Mouse (Mus musculus) frontal cortex, adult 2 months (tissue): ENCODE measurements at regions not wholly inside any gene's neighbourhood (a gene's known extent, or its start where the extent isn't known, plus 50 kb on each side); places are given as distances from the start of the nearest gene placed in this dataset.

Source experiments
- DNase-seq, 2 experiments: peaks; one replicate each; pipeline ENCODE4 v3.0.0; 2022; ENCODE audit warnings: low spot score in 1 of 2; ENCODE audit errors: extremely low spot score in 1 of 2

DNA sequence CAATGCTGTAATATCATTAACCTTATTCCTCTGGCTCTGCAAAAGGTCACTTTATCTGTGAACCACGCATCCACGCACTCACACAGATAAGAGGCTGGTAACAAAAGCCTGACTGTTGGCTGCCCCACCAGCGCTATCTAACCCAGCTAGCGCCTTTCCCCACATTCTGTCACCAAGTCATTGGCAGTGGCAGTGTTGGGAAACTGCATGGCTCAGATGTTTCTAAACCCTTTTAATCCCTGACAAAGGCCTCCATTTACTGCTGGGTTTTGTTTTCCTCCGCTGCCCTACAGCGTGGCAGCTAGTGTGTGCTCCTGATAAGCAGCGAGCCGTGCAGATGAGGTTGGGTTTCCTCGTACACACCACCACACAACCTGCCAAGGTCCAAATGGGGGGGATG is 55.7 kb downstream of the Id4 start:
- DNase-seq = no peak

DNA sequence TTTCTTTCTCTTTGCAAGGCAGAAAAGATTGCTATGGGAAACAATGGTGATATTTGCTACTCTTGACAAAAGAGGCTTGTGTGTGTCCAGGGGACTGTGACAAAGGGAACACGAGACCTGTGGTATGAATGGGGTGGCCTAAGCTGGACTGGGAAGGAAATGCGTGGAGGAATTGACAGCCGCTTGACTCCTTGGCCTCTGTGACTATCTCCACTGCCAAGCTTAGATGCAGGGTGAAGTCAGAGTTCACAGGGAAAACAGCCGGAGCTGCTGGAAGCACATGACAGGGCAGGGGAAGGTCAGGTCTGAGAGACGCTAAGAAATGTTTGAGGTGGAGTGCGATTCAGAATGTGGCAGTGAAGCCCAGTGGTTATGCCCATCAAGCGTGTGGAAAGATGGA is 56.4 kb downstream of the Id4 start:
- DNase-seq = no peak

DNA sequence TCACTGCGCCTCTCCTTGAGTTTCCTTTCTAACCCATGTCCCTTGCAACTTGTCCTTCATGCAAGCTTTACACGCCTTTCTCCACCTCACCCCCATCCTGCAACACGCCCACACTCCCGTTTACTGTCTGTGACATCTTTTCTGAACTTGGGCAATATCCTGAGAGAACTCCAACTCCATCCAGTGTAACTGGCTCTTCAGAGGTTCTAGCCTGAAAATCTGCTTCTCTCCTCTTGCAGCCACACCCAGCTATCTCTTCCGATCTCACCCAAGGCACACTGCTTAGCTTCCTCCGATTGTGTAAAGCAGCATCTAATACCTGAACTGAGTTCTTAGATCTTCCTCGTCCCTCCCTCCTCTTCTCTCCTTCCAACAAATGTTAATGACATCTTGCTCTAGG is 58.0 kb downstream of the Id4 start:
- DNase-seq = no peak

DNA sequence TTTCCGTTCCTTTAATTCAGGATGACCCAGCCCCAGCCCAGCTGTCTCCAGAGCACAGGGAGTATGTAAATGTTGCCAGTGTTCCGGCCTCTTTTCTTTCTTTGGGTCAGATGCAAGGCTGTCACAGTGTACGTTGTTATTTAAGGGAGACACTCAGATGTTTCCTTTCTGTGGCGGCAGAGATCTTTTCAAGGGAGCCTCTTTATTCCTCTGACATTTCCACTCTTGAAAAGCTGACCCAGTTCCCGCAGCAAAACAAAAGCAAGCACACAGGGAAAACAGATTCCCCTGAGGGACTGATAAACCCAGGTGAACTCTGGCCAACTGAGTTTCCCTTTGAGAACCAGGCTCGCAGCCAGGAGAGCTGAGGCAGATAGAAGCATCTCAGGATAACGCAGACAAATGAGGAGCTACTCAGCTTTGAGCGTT is 63.3 kb downstream of the Id4 start:
- peak in 1 of 2 experiments; percentile 14 for DNase-seq

DNA sequence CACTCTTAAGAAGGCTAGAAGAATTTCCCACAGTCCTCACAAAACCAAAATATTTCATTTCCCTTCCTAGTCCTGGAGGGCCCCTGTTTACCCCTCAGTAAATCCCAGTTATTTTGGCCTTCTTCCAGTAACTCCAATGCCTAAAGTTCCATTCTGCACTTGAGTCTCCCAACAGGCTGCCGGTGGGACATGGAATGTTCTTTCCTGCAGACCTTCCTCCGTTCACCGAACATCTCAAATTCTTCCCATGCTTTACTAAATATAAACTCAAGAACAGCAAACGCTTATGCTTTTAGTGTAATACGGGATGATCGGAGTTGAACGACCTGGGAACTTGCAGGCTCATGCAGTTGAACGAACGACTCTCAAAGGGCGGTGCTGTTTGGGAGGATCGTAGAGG is 69.6 kb downstream of the Id4 start:
- DNase-seq = no peak

DNA sequence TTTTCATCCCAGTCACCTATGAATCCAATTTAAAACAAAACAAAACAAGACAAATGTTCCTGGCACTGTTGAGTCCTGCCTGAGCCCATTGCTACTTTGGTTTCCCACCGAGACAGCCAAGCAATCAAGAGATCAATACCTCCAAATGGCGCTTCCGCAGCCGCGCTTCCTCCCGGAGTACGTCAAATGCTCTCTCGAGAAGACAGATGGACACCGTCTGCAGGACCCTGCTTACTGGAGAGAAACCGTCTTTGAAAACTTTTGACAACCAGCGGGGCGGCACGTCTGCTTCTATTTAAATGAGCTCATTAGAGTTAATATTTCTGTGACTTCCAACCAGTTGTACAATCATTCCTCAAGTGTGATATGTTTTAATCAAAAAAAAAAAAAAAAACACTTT is 75.1 kb downstream of the Id4 start:
- DNase-seq = no peak

DNA sequence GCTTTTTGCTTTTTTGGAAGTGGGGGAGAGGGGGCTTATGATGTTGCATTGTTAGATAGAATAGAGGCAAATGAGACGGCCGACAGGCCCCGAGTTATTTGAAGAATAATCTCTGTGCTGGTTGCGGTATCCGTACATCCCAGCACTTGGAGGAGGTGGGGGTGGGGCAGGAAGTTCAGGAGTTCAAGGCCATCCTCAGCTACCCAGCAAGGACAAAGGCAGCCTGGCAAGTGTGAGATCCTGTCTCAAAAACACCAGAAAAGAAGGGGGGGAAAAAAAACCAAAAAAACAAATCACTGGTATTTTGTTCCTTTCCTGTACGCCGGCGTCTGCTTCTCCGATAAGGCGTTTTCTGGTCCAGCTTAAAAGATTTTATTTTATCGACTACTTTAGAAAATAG is 75.6 kb downstream of the Id4 start:
- no peak for DNase-seq

DNA sequence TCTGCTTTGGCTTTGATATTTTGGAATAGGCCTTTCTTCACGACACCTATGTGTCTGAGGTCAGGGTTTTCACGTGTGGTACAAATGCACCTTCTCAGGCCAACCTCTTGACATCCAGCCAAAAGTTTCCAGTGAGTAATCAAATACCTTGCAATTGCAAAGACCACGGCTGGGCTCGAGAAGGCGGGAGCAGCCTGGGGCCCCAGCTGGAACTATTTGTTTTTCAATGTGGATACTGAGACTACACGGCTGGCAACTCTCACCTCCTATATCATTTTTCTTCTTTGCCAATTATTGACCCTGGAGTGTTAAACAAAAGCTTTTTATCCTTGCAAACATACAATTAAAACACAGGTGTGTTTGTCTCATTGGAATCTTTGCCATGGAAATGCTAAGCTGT is 77.5 kb downstream of the Id4 start:
- no peak for DNase-seq

DNA sequence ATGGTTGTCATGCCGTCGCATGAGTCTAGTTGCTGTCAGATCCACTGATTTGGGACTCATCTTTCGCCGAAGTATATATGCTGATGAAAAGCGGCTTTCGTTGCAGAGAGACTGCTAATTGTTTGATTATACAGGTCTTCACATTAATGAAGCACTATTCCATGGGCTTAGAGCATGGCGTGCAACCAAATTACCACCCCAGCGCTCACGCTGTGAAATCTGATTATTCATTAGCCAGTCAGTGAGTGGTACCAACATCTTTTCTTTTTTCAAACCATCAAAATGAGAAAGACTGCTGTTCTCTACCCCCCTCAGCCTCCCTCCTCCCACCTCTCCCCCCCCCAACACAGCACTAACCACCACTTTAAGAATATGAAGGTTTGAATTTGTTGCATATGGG is 89.1 kb downstream of the Id4 start:
- DNase-seq = no peak

DNA sequence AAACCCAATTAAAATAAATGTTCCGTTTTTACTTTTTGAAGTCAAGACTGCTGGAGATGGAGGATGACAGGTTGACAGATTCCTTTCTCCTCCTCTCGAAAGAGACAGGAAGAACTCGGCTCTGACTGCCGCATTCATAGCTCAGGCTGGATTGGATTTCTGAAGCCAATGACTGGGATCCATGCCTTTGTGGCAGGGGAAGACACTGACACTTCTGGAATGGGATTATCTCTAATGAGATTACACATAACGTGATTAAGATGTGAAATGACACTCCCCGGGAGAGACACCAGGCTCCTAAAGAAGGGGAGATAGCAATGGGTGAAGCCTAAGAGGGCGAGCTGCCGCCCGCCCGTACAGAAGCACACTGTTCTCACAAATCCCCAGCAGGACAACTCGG is 89.9 kb downstream of the Id4 start:
- no peak for DNase-seq

DNA sequence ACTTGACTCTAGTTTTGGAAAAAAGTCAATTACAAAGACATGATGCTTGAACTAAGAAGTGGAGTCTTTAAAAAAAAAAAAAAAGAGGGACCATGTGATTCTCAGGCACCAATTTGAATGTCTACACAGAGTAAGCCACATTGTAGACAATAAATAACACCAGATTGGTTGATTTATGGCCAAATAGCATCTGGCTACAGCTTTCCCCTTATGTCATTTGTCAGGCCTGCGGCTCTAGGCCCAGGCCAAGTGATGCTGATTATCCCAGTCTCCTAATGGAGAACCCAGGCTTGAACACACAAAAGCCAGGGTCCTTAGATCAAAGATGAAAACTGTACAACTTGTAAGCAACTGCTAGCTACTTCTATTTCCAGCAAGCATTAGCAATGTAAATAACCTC is 96.1 kb downstream of the Id4 start:
- DNase-seq = no peak

DNA sequence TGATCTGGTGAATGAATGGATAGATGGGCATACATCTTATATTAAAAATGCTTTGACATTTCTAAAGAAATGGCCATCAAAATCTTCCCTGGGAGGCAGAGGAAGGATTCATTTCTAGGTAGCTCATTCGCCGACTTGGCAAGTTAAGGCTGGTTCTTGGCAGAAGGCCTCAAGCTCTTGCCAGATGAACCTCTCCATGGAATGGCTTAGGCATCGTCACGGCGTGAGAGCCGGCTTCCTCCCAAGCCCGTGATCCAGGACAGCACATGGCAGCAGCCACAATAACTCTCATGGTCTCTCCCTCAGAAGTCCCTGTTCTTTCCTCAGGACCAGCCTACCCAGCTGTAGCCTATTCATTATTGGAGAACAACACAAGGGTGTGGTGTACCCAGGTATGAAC is 96.6 kb downstream of the Id4 start:
- peak in 1 of 2 experiments; percentile 8 for DNase-seq

DNA sequence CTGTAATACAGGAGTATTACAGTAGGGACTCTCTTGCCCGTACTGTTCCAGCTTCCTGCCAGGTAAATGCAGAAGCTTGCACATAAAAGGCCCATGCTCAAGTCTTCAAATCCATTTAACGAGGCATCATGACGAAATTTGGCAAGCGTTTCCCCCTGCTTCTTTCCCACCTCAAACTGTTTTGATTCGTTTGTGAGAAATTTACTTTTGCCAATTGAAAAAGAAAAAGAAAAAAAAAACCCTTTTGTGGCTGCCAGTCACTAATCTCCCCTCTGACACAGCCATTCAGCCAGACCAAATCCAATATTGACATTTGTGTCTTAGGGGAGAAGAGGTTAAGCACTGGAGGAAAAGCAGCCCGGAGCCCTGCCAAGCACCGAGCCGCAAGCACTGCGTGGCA is 110.0 kb downstream of the Id4 start:
- no peak for DNase-seq

DNA sequence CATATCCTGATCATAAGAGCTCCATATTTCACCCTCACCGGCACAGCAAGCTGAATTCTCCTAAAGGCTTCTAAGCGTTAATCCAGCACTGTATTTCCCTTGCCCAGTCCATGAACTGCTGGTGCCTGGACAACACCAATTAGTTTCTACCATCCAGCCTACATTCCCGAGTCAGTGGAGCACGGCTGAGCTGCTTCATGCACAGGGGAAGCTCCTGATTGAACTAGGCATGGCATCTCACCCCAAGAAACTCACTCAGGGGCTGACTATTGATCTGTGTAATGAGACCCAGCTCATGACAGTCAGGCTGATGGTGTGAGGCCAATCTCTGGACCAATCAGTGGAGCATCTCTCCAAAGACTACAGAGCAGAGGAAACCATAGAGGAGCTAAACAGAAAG is 115.4 kb downstream of the Id4 start:
- no peak for DNase-seq

DNA sequence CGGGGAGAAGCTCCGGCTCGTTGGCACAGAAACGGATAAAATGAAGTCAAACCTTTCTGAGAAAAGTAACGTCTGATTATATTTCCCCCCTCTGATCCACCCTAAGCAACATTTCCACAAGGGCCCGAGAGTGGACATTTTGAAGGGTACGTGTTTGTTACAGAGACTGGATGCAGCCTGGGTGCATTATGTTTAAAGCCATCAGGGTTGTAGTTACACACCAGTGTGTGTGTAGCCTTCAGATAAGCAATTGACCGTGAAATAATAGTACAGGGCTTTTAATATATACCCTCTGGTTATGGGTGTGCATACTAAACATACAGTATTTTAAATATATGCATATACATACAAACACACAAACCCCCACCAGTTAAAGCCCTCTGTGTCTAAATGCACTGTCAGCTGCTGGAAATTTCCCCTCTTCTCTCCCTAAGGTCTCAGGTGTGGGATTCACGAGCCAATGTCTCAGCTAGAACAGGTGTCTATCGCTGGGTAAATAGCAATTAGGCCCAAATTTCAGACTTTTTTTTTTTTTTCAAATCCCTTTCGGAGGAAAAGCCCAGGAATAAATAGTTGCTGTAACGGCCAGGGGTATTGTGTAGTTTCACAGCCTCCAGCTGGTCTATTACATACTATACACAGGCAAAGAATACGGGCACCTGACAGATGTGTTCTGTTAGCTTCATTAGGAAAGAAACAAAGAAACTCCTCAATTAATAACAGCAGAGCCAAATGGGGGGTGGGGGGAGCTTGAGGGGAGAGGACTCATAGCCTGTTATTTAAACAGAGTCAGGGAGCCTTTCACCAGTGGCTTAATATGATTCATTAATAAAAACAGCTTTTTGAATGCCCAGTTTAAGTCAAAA is 122.8 kb downstream of the Id4 start:
- no peak for DNase-seq

DNA sequence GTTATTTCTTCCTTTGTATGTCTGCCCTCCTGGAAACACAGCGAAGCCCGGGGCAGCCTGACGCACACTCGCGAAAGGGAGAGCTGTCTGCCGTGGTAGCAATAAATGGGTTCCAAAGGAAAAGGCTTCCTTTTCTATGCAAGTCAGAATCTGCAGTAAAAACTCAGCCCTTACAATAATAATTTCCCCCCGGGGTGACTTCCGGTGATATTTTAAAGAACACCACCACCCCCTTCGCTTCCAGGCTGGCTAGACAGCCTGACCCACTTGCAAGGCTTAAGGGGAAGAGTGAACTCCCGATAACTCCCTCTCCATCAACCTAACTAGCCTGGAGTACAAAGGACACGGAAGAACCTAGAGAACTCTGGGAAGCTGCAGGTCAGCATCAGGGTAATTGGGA is 123.9 kb downstream of the Id4 start:
- no peak for DNase-seq

DNA sequence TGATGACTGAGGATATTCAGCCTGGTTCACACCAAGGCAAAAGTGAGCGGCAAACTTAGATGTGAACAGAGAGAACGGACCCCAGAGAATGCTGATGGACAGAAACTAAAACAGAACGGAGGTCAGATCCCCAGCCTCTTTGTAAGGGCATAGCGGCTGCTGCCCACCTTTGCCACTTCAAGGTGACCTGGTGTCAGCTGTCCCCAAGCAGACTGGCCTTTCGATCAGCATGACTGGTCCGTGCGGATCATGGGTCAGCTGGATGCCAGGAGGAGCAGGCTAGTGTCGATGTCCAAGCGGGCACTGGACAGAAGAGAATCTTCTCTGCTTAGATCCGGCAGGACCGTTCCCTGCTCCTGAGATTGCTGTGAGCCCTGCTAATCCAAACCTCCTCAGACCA is 122.1 kb downstream of the Zfp169 start:
- no peak for DNase-seq

DNA sequence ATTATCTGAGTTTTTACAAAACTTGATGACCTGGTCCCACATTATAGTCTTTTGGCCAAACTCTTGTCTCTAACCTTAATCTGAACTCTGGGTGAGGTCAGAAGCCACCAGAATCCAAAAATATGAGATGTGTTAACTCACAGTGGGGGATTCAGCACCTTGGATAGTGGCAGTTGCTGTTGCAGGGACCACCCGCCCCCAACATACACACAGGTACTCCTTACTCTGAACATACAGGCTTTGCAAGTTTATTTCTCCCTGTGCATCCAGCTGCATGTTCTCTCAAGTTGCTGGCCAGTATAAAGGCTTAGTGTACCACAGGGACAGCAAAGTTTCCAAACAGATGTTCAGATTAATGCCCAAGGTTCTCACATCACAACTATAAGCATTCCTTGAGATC is 115.5 kb downstream of the Zfp169 start:
- no peak for DNase-seq

DNA sequence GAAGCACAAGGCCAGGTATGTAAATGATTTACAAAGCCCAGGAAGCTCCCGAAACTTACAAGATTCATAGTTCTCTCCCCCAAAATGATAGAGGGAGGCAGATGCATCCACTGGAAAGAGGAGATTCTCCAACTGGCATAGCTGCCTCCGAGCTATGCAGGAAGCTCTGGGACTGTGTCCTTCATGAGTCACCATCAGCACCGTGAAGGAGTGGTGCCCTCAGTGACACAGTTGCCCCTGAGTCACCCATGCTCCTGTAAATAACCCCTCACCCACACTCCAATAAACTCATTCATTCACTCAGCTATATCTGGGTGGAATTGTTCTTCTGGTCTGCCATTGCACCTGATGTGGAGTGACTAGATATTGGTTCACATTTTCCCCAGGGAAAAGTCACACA is 114.6 kb downstream of the Zfp169 start:
- DNase-seq = no peak

DNA sequence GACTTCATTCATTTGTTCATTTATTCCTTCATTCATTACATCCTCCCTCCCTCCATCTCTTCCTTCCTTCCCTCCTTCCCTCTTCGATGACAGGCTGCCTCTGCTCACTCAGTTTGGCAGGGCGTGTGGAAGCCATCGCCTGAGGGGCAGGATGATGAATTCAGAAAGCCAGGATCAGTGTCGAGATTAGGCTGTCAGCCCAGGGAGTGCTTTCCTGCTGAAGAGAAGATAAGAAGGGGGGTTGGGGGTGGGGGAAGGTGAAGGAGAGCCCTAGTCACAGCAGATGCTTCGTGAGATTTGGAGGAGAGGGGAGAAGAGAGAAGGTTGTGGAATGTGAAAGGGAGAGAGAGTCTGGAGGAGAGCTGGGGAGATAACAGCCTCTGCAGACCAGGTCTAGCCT is 110.9 kb downstream of the Zfp169 start:
- DNase-seq = no peak

DNA sequence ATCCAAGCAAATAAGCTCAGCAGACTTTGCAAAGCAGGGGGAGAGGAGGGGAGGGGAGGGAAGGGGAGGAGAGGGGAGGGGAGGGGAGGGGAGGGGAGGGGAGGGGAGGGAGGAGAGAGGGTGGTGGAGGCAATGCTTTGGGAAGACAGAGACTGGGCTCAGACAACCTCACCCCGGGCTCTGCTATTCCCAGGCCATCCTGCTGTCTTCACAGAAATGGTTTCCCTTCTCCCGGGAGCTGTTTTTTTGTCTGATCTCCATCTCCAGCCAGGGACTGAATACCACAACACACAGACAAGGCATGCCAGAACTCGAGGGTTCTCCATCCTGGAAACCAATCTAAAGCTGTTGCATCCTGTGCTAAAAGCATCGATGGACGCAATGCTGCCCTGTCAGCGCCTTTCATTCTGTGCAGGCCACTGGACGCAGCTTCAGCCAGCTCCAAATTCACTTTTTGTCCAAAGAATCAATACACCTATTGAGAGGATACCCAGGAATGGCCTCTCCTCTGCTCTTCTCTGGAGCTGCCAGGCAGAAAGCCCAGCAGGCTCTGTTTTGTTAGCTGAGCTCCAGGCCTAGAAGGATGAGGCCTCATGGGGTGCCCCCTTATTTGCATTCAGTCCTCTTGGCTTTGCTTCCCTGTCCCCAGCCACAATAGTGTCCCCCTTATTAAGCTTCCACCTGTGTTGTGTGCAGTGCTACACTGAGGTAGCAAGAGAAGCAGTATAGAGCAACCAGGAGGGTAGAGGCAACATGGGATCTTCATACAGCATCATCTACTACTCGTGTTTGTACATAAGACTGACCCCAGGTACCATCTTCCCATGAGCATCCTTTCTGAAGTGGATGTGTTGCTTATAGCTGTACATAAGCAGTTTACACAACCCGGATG is 90.6 kb downstream of the Zfp169 start:
- DNase-seq = no peak

DNA sequence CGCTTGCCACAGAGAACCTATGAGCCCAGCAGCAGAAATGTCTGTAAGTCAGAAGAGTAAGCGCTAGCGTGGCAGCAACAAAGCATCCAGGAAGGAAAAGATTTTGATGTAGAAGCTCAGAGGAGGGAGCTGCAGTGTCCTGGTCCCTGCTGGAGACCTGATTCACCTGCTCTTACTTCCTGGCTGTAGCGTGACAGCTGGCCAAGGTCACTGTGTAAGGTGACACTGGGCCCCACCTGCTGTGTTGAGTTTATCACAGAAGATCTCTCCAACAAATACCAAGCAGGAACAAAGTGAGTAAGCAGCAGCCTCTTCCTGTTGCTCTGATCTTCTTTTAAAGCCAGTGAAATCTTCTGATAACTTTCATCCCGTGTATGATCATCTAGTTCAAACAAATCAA is 86.4 kb downstream of the Zfp169 start:
- no peak for DNase-seq
